Mouse (Mus musculus): ENCODE measurements around the gene Dnlz. TPM values are rescaled to one million over a fixed set of nuclear protein-coding genes. Genes with fewer than 3 reads are reported as not detected.
A peak's percentile ranks its signal among the peaks of the same experiment; 100 is the strongest.

The Dnlz gene
- polyA plus RNA-seq, 1 experiment = 12.5 TPM

DNA sequence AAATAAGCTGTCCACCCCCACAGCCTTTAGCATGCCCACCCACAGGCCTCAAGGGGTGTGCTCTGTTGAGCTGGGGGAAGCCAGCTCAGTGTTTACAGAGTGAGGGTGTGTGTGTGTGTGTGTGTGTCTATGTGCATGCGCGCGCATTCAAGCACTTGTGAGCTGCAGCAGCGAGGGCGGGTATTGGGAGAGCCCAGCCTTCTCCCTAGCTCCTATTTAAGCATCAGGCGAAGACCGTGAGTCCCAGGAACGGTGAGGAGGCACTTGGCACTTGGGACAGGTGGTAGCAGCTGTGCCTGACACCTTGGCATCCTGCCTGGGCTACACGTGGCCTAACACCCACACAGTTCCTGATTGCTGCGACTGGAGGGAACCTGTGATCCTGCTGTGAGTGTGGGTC lies 9.9 kb downstream of the Dnlz start:
- H3K4me1 ChIP-seq (ENCODE audit: control insufficient read depth, insufficient read depth, low read length) = no peaks in the 10 kb centered on the region
- H3K4me3 ChIP-seq (ENCODE audit: insufficient read depth, low read length) = no peak overlapping the region
- TF ChIP-seq CTCF (IDR thresholded peaks at IDR 0.05; ENCODE audit: low read depth, low read length) (no peak), POLR2A (IDR thresholded peaks at IDR 0.05; ENCODE audit: borderline replicate concordance, low read depth, low read length) (no peak)
- no peak overlapping the region for H3K27ac ChIP-seq (ENCODE audit: insufficient read depth, low read depth, low read length)

DNA sequence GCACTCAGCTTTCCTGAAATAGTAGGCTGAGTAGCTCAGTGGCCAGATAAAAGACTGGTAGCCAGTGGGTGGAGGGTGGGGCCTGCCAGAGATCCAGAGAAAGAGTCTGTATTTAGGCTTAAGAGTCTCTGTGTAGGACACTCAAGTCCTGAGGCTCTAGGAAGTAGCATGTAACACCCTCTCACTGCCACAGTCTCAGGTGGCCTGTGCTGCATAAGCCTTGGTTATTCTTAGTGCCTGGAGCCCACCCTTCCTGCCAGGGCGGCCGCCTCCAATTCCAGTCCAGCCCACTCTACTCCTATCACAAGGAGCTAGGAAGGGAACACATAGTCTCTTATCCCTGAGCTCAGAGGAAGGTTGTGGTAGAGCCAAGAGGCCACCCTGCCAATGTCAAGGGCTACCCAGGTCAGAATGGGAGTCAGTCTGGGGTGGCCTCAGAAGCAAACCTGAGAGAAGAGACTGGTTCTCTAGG lies 10.4 kb downstream of the Dnlz start:
- Histone ChIP-seq H3K4me3 (ENCODE audit: insufficient read depth, low read length) (no peak overlapping the region), H3K4me1 (ENCODE audit: control insufficient read depth, insufficient read depth, low read length) (no peaks in the 10 kb centered on the region), H3K27ac (ENCODE audit: insufficient read depth, low read depth, low read length) (no peak overlapping the region)
- TF ChIP-seq CTCF (IDR thresholded peaks at IDR 0.05; ENCODE audit: low read depth, low read length) (no peak), POLR2A (IDR thresholded peaks at IDR 0.05; ENCODE audit: borderline replicate concordance, low read depth, low read length) (no peak)

DNA sequence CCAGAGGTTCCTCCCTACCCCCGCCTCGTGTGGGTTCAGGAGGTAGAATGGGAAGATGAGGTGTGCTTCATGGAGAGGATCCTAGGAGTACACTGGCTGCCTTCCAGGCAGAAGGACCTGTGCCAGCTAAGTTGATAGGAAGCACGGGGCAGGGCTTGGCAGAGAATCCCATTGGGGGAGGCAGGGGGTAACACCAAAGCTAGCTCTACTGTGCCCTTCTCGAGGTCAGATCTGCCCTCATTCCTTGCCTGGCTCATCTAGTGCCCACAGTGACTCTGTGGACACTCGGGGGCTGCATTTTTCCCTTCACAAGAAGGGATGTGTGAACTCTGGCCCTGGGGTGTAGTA lies 12.7 kb downstream of the Dnlz start:
- Histone ChIP-seq H3K27ac (ENCODE audit: insufficient read depth, low read depth, low read length) (no peak overlapping the region), H3K4me3 (ENCODE audit: insufficient read depth, low read length) (no peak overlapping the region), H3K4me1 (ENCODE audit: control insufficient read depth, insufficient read depth, low read length) (no peaks in the 10 kb centered on the region)
- TF ChIP-seq CTCF (IDR thresholded peaks at IDR 0.05; ENCODE audit: low read depth, low read length) (no peak), POLR2A (IDR thresholded peaks at IDR 0.05; ENCODE audit: borderline replicate concordance, low read depth, low read length) (no peak)

DNA sequence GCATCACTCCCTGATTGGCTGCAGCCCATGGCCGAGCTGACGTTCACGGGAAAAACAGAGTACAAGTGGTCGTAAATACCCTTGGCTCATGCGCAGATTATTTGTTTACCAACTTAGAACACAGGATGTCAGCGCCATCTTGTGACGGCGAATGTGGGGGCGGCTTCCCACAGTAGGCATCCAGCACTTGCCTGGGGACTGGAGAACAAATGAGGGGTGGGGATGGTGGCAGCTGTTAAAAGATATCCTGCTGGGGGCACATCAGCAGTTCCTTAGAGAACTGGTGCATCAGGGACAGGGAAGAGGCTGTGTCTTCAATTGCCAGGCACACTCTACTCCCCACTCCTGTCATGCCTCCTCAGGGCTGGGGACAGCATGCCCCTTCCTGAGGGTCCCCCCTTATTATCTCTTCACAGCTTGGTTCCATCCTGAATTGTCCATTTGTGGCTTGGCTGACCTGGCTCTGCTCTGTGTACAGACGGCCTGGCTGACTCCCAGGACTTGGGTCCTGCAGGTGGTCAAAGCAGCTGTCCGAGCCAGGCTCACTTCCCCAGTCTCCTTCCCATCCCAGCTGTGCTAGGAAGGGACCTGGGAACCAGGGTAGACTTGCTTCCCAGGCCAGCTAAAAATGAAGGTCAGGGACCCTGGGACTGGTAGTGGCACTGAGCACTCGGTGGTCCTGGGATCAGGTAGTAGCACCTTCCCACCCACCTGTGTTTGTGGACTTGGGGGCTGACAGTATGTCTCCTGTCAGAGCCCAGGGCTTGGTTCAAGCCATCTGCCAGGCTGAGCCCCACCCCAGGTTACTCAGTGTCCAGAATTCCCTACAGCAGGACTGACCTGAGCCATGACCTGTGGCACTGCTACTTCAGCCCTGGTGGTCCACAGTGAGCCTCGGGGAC lies 13.4 kb downstream of the Dnlz start:
- Histone ChIP-seq H3K4me3 (ENCODE audit: insufficient read depth, low read length) (no peak overlapping the region), H3K4me1 (ENCODE audit: control insufficient read depth, insufficient read depth, low read length) (no peaks in the 10 kb centered on the region), H3K27ac (ENCODE audit: insufficient read depth, low read depth, low read length) (no peak overlapping the region)
- TF ChIP-seq POLR2A (IDR thresholded peaks at IDR 0.05; ENCODE audit: borderline replicate concordance, low read depth, low read length) (no peak), CTCF (IDR thresholded peaks at IDR 0.05; ENCODE audit: low read depth, low read length) (no peak)

DNA sequence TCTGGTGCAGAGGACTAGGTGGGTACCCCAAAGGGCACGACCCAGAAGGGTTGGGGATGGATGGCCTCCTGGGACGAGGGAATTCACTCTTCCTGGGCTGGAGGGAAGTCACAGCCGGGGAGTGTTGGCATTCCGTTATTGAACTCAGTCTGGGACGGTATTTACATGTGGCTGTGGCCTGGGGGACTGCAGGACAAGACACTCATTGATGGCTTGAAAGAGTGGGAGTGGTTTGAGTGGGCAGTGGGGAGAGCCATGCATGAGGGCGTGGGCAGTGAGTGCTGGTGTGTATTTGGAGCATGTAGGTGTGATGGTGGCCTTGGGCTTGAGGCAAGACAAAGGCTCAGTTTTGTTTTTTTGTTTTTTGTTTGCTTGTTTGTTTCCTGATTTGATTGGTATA lies 21.2 kb downstream of the Dnlz start:
- H3K4me1 ChIP-seq (ENCODE audit: control insufficient read depth, insufficient read depth, low read length) = no peaks in the 10 kb centered on the region
- H3K4me3 ChIP-seq (ENCODE audit: insufficient read depth, low read length) = no peak overlapping the region
- no peak for TF ChIP-seq POLR2A (IDR thresholded peaks at IDR 0.05; ENCODE audit: borderline replicate concordance, low read depth, low read length)
- TF ChIP-seq CTCF (IDR thresholded peaks at IDR 0.05; ENCODE audit: low read depth, low read length) = no peak
- H3K27ac ChIP-seq (ENCODE audit: insufficient read depth, low read depth, low read length) = no peak overlapping the region

DNA sequence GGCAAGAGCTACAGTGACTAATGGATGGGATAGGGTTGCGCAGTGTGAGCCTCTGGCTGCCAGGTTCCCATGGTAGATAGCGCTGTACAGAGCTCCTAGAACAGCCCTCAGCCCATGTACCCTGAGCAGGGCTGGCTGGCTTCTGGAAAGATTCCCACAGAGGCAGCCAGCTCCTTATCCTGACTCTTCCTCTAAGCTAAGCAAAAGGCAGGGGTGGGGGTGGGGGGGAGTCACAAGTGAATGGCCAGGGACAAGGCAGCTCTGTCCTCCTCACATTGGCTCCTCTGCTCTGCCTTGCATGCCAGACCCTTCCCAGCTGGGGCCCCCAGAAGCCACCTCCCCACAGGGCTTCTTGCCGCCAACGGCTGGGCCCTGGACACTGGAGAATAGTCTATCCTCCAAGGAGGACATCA lies 21.8 kb downstream of the Dnlz start:
- TF ChIP-seq POLR2A (IDR thresholded peaks at IDR 0.05; ENCODE audit: borderline replicate concordance, low read depth, low read length) (no peak), CTCF (IDR thresholded peaks at IDR 0.05; ENCODE audit: low read depth, low read length) (no peak)
- Histone ChIP-seq H3K4me1 (ENCODE audit: control insufficient read depth, insufficient read depth, low read length) (no peaks in the 10 kb centered on the region), H3K27ac (ENCODE audit: insufficient read depth, low read depth, low read length) (no peak overlapping the region), H3K4me3 (ENCODE audit: insufficient read depth, low read length) (no peak overlapping the region)

DNA sequence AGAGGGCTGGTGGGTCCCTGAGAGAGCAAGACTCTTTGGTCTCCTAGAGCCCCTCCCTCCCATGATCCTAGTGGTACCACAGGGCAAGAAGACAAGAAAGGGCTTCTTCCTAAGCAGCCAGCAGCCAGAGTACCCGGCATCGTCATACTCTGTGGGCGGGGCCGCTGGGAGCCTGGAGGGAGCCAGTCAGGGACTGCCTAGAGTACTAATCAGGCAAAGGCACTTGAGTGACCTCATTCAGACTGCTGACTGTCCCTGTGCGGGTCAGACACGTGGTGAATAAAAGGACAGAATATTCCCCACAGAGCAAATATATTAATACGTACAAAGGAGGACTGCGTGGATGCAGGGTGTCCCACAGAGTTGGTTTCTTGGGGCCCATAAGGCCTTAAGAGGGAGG lies 22.5 kb downstream of the Dnlz start:
- Histone ChIP-seq H3K4me3 (ENCODE audit: insufficient read depth, low read length) (no peak overlapping the region), H3K4me1 (ENCODE audit: control insufficient read depth, insufficient read depth, low read length) (no peaks in the 10 kb centered on the region), H3K27ac (ENCODE audit: insufficient read depth, low read depth, low read length) (no peak overlapping the region)
- TF ChIP-seq POLR2A (IDR thresholded peaks at IDR 0.05; ENCODE audit: borderline replicate concordance, low read depth, low read length) = no peak
- no peak for TF ChIP-seq CTCF (IDR thresholded peaks at IDR 0.05; ENCODE audit: low read depth, low read length)

DNA sequence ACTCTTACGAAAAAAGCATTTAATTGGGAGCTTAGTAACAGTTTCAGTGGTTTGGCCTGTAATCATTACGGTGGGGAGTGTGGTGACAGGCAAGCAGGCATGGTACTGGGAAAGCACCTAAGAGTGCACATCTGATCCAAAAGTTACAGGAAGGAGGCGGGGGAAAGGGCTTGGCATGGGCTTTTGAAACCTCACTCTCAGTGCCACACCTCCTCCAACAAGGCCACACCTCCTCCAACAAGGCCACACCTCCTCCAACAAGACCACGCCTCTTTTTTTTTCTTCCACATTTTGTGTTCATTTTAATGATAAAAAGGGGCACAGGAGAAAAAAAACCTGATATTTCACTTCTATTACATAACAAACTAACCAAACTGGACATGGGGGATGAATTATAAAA lies 24.1 kb downstream of the Dnlz start:
- no peak overlapping the region for H3K27ac ChIP-seq (ENCODE audit: insufficient read depth, low read depth, low read length)
- no peaks in the 10 kb centered on the region for H3K4me1 ChIP-seq (ENCODE audit: control insufficient read depth, insufficient read depth, low read length)
- TF ChIP-seq POLR2A (IDR thresholded peaks at IDR 0.05; ENCODE audit: borderline replicate concordance, low read depth, low read length) = no peak
- no peak for TF ChIP-seq CTCF (IDR thresholded peaks at IDR 0.05; ENCODE audit: low read depth, low read length)
- H3K4me3 ChIP-seq (ENCODE audit: insufficient read depth, low read length) = no peak overlapping the region

DNA sequence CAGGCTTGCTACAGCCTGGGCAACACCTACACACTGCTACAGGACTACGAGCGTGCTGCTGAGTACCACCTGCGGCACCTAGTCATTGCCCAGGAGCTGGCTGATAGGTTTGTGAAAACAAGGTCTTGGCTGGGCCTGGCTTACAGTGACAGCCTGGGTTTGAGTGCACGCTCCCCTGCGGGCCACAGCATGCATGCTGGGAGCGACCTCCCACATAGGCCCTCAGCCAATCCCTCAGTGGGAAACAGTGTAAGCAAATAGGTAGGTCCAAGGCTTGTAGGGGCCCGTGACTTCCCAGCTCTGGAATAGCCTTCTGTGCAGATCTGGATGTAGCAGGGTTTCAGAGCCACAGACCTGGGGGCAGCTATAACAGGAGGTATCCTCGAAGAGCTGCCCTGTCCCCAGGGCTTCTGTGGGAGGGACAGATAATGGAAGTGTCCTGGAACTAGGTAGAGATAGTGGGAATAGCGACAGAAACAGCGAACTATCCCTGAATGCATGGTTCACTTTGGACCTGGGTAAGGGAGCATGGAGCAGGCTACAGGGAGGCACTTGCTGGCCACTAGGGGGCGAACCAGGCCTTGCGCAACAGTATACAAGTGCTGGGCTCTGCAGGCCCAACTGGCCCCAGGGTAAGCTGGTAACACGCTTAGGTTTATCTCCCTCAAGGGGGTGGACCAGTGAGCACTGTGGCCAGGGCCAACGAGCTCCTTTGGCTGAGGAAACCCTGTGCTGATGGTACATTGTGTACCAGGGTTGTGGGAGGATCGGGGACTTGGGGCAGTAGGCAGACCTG lies 26.3 kb downstream of the Dnlz start:
- Histone ChIP-seq H3K4me3 (ENCODE audit: insufficient read depth, low read length) (no peak overlapping the region), H3K27ac (ENCODE audit: insufficient read depth, low read depth, low read length) (no peak overlapping the region), H3K4me1 (ENCODE audit: control insufficient read depth, insufficient read depth, low read length) (no peaks in the 10 kb centered on the region)
- TF ChIP-seq CTCF (IDR thresholded peaks at IDR 0.05; ENCODE audit: low read depth, low read length) (peak; percentile 93), POLR2A (IDR thresholded peaks at IDR 0.05; ENCODE audit: borderline replicate concordance, low read depth, low read length) (no peak)

DNA sequence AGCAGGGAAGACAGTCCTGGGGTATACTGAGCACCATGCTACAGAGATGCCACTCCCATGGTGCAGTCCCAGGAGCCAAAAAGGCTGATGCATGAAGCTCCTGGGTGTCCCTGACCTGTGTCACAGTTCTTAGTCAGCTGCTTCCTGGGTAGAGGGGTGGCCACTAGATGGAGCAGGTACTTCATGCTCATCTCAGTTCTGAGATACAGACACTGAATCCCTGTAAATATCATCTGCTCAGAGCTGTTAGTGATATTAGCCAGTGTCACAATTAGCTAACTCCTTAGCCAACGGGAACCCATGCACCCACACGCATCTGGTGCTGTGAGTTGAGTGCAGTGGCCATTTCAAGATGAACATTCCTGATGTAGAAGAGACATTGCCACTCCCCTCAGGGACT lies 27.0 kb downstream of the Dnlz start:
- H3K4me1 ChIP-seq (ENCODE audit: control insufficient read depth, insufficient read depth, low read length) = no peaks in the 10 kb centered on the region
- H3K4me3 ChIP-seq (ENCODE audit: insufficient read depth, low read length) = no peak overlapping the region
- H3K27ac ChIP-seq (ENCODE audit: insufficient read depth, low read depth, low read length) = no peak overlapping the region
- no peak for TF ChIP-seq POLR2A (IDR thresholded peaks at IDR 0.05; ENCODE audit: borderline replicate concordance, low read depth, low read length)
- 0 out of 2 replicates have a peak, but pooled peaks have one; percentile 8 for TF ChIP-seq CTCF (IDR thresholded peaks at IDR 0.05; ENCODE audit: low read depth, low read length)

Measured in bone marrow macrophage, adult 2 months (primary cell).